Mouse (Mus musculus) midbrain, embryonic 11.5 days (tissue): ENCODE measurements around the gene Srebf1. TPM values are rescaled to one million over a fixed set of nuclear protein-coding genes. Genes with fewer than 3 reads are reported as not detected.

Experiments
- ATAC-seq: fragments of 200-750 bp; cut with Nextera tagmentation; 2 replicates; pipeline ENCODE4 v1.8.0; 2017; ENCODE audit warnings: moderate TSS enrichment, moderate library complexity; ENCODE audit not compliant: low FRiP score
- DNase-seq: peaks from one replicate; pipeline ENCODE4 v3.0.0; 2015; ENCODE audit warnings: low spot score; ENCODE audit errors: missing footprints
- H3K27ac ChIP-seq: fragments of 300-500 bp; sonication (generic); 2 replicates; pipeline ENCODE4 v1.5.1; 2014; ENCODE audit warnings: low read depth, low read length
- H3K27me3 ChIP-seq: fragments of 300-500 bp; sonication (generic); 2 replicates; pipeline ENCODE4 v1.6.1; 2014; ENCODE audit warnings: mild to moderate bottlenecking, low read length, moderate library complexity, mixed read lengths; ENCODE audit not compliant: control insufficient read depth, insufficient read depth
- H3K36me3 ChIP-seq: fragments of 300-500 bp; sonication (generic); 2 replicates; pipeline ENCODE4 v1.6.1; 2014; ENCODE audit warnings: mild to moderate bottlenecking, low read length, moderate library complexity, mixed read lengths; ENCODE audit not compliant: control insufficient read depth, insufficient read depth
- H3K4me1 ChIP-seq: fragments of 300-500 bp; sonication (generic); 2 replicates; pipeline ENCODE4 v1.6.1; 2014; ENCODE audit warnings: low read length; ENCODE audit not compliant: control insufficient read depth, insufficient read depth
- H3K4me2 ChIP-seq: fragments of 300-500 bp; sonication (generic); 2 replicates; pipeline ENCODE4 v1.6.1; 2014; ENCODE audit warnings: mild to moderate bottlenecking, moderate library complexity
- H3K4me3 ChIP-seq: fragments of 300-500 bp; sonication (generic); 2 replicates; pipeline ENCODE4 v1.5.1; 2014; ENCODE audit warnings: low read depth, low read length
- H3K9ac ChIP-seq: fragments of 300-500 bp; sonication (generic); 2 replicates; pipeline ENCODE4 v1.6.1; 2014; ENCODE audit warnings: low read length
- H3K9me3 ChIP-seq: fragments of 300-500 bp; sonication (generic); 2 replicates; pipeline ENCODE4 v1.6.1; 2016; ENCODE audit warnings: low read length; ENCODE audit not compliant: control insufficient read depth
- WGBS: fragments of 180-500 bp; shearing (Covaris S2); extraction: QIAGEN DNeasy Blood & Tissue Kit; methylation state at CpG from one replicate; pipeline ENCODE4 v1.1.7; 2014; 5-methylcytosine and 5-hydroxymethylcytosine counted together
- polyA plus RNA-seq: library from polyadenylated mRNA; unstranded; fragments of >200 nt; fragmentation: Nextera tagmentation; extraction: Ambion mirVana; gene quantifications from 2 replicates; pipeline ENCODE4 v1.2.1, GENCODE M21; 2014

Srebf1 gene
- polyA plus RNA-seq, 1 experiment from 2014 or later: 41.1 TPM

DNA sequence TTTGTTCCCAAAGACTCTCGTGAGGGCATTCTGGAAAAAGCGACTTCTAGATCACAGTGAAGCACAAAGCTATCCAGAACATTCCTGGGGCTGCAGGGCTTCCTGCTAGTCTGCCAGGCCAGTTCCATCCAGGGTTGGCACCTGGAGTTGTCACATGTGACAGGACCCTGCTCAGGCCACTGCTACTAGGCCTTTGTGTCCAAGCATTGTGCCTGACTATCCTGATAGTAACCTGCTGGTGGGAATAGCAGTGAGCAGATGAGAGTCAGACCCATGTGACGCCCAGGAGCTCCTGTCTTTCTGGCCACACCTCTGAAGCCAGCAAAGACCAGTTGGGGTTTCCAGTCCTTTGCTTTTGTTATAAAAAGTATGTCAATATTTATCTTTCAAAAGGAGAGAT, 50.3 kb downstream of the Srebf1 start:
- 82% methylated on average over 3 of the region's 3 CpGs for WGBS
- Histone ChIP-seq H3K4me3 (no peak overlapping the region), H3K4me2 (no peak overlapping the region), H3K27me3 (0 out of 2 replicates have a peak, but pooled peaks cover 2% of the 10 kb centered on the region), H3K9me3 (no peaks in the 10 kb centered on the region), H3K4me1 (peaks cover 33% of the 10 kb centered on the region), H3K36me3 (no peaks in the 10 kb centered on the region), H3K27ac (no peak overlapping the region), H3K9ac (no peak overlapping the region)
- ATAC-seq (no peak), DNase-seq (no peak)

DNA sequence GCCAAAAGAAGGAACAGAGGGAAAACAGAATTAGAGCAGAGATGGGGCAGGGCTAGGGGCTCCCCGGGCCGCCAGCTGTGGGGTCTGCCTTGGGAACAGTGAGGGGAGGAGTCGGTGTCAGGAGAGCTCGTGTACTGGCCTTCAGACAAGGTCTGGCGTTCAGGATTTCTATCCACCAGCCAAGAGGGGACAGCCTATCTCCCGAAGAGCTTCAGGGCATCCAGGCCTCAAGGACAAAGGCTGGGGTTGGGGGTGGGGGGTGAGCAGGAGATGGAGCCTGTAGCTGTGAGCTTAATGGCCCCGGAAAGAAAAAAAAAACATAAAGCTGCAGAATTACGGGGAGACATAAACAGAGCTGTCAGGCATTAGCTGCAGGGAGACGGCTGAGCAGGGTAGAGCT, 53.6 kb downstream of the Srebf1 start:
- Histone ChIP-seq H3K4me3 (no peak overlapping the region), H3K27ac (no peak overlapping the region), H3K4me2 (no peak overlapping the region), H3K4me1 (peaks cover 12% of the 10 kb centered on the region), H3K36me3 (no peaks in the 10 kb centered on the region), H3K9ac (no peak overlapping the region), H3K27me3 (no peaks in the 10 kb centered on the region), H3K9me3 (no peaks in the 10 kb centered on the region)
- no peak for ATAC-seq
- no peak for DNase-seq
- WGBS: 36% methylated on average over 9 of the region's 9 CpGs

DNA sequence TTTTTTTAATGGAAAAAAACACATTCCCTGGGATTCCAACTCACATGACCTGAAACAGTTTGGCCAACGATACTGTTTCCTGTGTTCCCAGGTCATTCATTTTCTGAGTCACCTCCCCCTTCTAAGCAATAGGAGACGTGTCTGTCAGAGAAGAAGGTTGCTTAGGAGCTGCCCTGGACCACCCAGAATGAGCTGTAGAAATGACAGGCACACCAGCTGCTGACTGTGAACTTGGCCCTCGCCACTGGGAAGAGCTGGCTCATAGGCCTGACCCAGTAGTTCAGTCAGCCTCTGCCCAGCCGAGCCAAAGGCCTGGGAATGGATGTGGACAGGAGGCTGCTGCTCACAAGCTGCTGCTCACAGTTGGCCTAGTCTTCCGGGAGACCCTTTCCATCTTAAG, 57.3 kb downstream of the Srebf1 start:
- H3K4me1 ChIP-seq: peaks cover 12% of the 10 kb centered on the region
- DNase-seq: no peak
- no peak for ATAC-seq
- no peaks in the 10 kb centered on the region for H3K27me3 ChIP-seq
- no peak overlapping the region for H3K4me2 ChIP-seq
- no peak overlapping the region for H3K9ac ChIP-seq
- H3K36me3 ChIP-seq: no peaks in the 10 kb centered on the region
- H3K27ac ChIP-seq: no peak overlapping the region
- no peak overlapping the region for H3K4me3 ChIP-seq
- H3K9me3 ChIP-seq: no peaks in the 10 kb centered on the region
- 65% methylated on average over 5 of the region's 5 CpGs for WGBS

DNA sequence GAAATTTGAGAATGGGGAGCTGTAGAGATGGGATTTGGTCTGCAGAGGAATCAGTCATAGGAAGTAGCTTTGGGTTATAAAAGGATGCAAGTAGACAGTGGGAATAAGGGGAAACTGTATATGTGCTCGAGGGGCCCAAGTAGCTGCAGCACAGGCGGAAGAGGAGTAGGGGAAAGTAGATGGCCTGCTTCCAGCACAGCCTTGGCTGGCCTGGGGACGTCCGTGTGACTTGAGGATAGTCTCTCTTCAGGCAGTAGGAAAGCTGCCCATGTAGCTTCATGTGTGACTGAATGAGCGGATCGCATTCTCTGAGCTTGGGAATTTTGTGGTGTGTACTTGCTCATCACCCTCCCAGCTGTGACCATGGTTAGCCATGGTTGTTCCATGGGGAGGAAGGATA, 57.9 kb downstream of the Srebf1 start:
- ATAC-seq (no peak), DNase-seq (no peak)
- no peak overlapping the region for H3K4me3 ChIP-seq
- H3K36me3 ChIP-seq: no peaks in the 10 kb centered on the region
- WGBS: 96% methylated on average over 6 of the region's 6 CpGs
- H3K9ac ChIP-seq: no peak overlapping the region
- H3K27me3 ChIP-seq: no peaks in the 10 kb centered on the region
- H3K4me2 ChIP-seq: no peak overlapping the region
- no peak overlapping the region for H3K27ac ChIP-seq
- peaks cover 12% of the 10 kb centered on the region for H3K4me1 ChIP-seq
- no peaks in the 10 kb centered on the region for H3K9me3 ChIP-seq

DNA sequence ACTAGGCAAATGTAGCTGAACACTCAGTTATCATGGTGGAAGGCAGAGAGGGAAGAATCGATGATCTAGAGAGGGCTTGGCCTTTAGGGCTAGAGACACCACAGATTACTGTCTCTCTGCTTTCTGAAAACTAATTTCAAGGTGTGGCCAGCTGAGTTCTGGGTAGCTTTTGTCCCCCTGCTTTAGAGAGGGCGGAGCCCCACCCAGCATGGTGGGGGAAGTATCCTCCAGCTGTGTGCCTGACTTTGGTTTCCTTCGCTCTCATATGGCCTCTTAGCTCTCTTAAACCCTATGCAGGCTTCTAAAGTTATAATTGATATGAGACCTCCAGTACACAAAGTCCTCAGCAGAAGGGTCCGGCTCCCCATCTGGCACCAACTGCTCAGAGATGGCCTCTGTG, 59.0 kb downstream of the Srebf1 start:
- no peak for ATAC-seq

DNA sequence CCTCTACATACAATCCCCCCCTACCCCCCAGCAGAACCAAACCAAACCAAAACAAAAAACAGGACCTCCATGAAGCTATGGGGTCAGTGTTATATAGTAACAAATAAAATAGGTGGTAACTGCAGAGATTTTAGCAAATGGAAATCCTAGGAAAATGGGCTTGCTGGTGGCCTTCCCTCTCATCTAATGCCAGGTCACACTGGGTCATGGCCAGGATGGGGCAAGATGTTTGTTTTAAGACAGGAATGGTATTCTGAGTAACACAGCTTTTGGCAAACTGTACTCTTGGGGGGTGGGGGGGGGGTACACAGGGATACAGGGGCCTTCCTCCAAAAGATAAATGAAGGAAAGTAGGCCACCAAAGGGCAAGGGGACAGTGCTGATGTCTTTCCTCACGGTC, 59.8 kb downstream of the Srebf1 start:
- WGBS: 88% methylated on average over 1 of the region's 1 CpGs
- DNase-seq: no peak
- H3K4me2 ChIP-seq: no peak overlapping the region
- no peak overlapping the region for H3K9ac ChIP-seq
- no peaks in the 10 kb centered on the region for H3K36me3 ChIP-seq
- peaks cover under 1% of the 10 kb centered on the region; the same call in 1 of the 2 replicates for H3K4me1 ChIP-seq
- H3K4me3 ChIP-seq: no peak overlapping the region
- no peaks in the 10 kb centered on the region for H3K27me3 ChIP-seq
- ATAC-seq: no peak
- no peak overlapping the region for H3K27ac ChIP-seq
- H3K9me3 ChIP-seq: no peaks in the 10 kb centered on the region

More for the DNA sequence above, 59.0 kb downstream of the Srebf1 start:
- Histone ChIP-seq H3K27ac (no peak overlapping the region), H3K9me3 (no peaks in the 10 kb centered on the region), H3K27me3 (no peaks in the 10 kb centered on the region), H3K9ac (no peak overlapping the region), H3K4me3 (no peak overlapping the region), H3K4me1 (peaks cover 8% of the 10 kb centered on the region), H3K36me3 (no peaks in the 10 kb centered on the region), H3K4me2 (no peak overlapping the region)
- no peak for DNase-seq
- WGBS: 93% methylated on average over 4 of the region's 4 CpGs

DNA sequence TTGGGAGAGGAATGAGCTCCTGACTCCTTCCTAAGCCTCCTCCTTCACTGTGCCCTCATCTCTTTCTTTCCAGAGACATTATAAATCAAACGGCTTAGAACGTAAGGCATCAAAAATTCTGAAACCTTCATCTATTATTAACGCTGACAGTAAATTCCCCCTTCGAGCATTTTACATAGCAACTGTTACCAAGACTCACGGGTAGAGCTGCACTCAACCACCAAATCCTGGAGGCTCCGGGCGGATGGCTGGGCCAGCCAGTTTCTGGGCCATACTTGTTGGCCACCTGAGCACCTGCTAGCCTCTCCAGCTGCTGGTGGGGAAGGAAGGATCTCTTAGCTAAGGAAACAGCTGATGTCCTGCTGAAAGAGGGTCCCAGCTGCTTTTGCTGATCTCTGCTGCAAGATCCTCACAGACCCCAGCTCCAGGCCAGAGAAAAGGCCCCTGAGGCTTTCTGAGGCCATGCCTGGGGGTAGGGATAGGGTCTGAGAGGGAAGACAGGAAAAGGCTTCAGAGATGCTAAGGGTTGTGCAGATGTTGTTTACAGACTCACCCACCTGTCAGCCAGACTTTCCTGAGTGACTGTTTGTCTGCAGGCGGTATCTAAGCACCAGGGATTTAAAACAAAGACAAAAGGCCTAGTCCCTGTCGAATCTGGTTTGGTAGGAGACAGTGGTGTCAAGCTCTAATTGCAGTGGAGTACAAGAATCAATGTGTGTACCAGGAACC, 61.1 kb downstream of the Srebf1 start:
- H3K36me3 ChIP-seq: no peaks in the 10 kb centered on the region
- no peak for ATAC-seq
- no peak overlapping the region for H3K9ac ChIP-seq
- no peak overlapping the region for H3K4me3 ChIP-seq
- H3K27ac ChIP-seq: peak overlapping the region; percentile 32
- H3K27me3 ChIP-seq: no peaks in the 10 kb centered on the region
- WGBS: 70% methylated on average over 9 of the region's 9 CpGs
- DNase-seq: no peak
- H3K4me1 ChIP-seq: no peaks in the 10 kb centered on the region; the same call in 1 of the 2 replicates
- H3K4me2 ChIP-seq: no peak overlapping the region
- H3K9me3 ChIP-seq: no peaks in the 10 kb centered on the region

DNA sequence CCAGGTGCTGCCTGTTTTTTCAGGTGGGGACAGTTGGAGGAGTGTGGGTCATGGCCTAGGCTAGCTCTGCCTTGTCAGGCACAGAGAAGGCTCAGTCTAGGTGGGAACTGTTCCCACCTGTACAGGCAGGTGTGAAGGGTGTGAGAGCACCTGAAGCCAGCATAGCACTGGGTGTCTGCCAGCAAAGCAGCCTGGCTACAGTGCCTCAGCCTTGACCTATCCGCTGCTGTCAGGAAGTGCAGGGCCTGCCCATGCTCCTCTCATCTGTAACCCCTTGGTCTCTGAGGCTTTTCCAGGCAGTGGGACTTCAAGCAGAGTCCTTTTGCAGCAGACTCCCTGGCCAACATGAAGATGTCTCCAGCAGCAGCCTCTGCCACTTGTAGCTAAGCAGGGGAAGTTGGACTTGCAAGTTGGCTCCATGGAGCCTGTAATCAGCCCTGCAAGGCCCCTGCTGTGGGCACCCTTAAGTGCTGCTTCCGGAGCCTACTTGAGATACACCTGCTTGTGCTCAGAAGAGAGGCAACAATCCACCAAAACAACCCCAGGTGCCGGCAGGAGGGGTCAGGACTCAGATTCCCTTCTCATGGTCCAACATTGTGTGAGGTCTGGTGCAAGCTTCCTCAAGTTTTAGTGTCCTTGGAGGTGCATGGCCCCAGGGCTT, 61.8 kb downstream of the Srebf1 start:
- Histone ChIP-seq H3K27ac (no peak overlapping the region; the same call in 1 of the 2 replicates), H3K27me3 (no peaks in the 10 kb centered on the region), H3K4me2 (no peak overlapping the region), H3K36me3 (no peaks in the 10 kb centered on the region), H3K9ac (no peak overlapping the region), H3K4me1 (peaks cover 5% of the 10 kb centered on the region), H3K9me3 (no peaks in the 10 kb centered on the region), H3K4me3 (no peak overlapping the region)
- ATAC-seq (no peak), DNase-seq (no peak)
- 74% methylated on average over 3 of the region's 3 CpGs for WGBS

DNA sequence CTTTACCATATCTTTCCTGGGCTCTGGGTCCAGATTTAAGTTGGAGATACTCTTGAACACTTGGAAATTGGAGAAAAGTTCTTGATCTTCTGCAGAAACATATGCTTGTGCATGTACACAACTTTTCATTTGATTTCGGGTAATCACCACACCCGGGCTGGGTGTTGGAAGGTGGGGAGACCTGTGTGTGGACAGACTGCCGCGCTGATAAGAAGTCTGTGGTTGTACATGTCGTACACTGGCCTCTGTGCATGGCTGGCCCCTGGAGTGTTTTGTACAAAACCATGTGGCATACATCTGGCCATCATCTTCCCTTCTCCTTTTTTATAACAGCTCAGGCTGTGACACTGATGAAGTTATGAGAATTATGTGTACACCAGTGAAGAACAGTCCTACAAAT, 62.4 kb downstream of the Srebf1 start:
- Histone ChIP-seq H3K36me3 (no peaks in the 10 kb centered on the region), H3K27me3 (no peaks in the 10 kb centered on the region), H3K4me3 (no peak overlapping the region), H3K9me3 (no peaks in the 10 kb centered on the region), H3K9ac (no peak overlapping the region), H3K4me1 (peaks cover 12% of the 10 kb centered on the region), H3K27ac (no peak overlapping the region), H3K4me2 (no peak overlapping the region)
- ATAC-seq (no peak), DNase-seq (no peak)
- 95% methylated on average over 5 of the region's 5 CpGs for WGBS
